Mouse (Mus musculus) neural tube, embryonic 11.5 days (tissue): ENCODE measurements around the gene Prr5l. TPM values are rescaled to one million over a fixed set of nuclear protein-coding genes. Genes with fewer than 3 reads are reported as not detected.

Experiments used
- ATAC-seq: fragments of 200-750 bp; cut with Nextera tagmentation; 2 replicates; pipeline ENCODE4 v1.8.0; 2017; ENCODE audit warnings: moderate number of reproducible peaks, mild to moderate bottlenecking, moderate TSS enrichment, moderate library complexity; ENCODE audit not compliant: insufficient read depth, low FRiP score, low TSS enrichment
- DNase-seq: peaks from one replicate; pipeline ENCODE4 v3.0.0-alpha.2; 2015; ENCODE audit warnings: low spot score
- H3K27ac ChIP-seq: fragments of 300-500 bp; sonication (generic); 2 replicates; pipeline ENCODE4 v1.5.1; 2014; ENCODE audit warnings: low read depth, mild to moderate bottlenecking, low read length
- H3K27me3 ChIP-seq: fragments of 300-500 bp; sonication (generic); 2 replicates; pipeline ENCODE4 v1.6.1; 2014; ENCODE audit warnings: mild to moderate bottlenecking, low read length, mixed read lengths; ENCODE audit not compliant: control insufficient read depth, insufficient read depth
- H3K36me3 ChIP-seq: fragments of 300-500 bp; sonication (generic); 2 replicates; pipeline ENCODE4 v1.6.1; 2014; ENCODE audit warnings: mild to moderate bottlenecking, low read length, moderate library complexity, mixed read lengths; ENCODE audit not compliant: control insufficient read depth, insufficient read depth
- H3K4me1 ChIP-seq: fragments of 300-500 bp; sonication (generic); 2 replicates; pipeline ENCODE4 v1.6.1; 2014; ENCODE audit warnings: low read length, mixed read lengths; ENCODE audit not compliant: control insufficient read depth, insufficient read depth
- H3K4me2 ChIP-seq: fragments of 300-500 bp; sonication (generic); 2 replicates; pipeline ENCODE4 v1.6.1; 2014; ENCODE audit warnings: low read depth, mild to moderate bottlenecking, moderate library complexity
- H3K4me3 ChIP-seq: fragments of 300-500 bp; sonication (generic); 2 replicates; pipeline ENCODE4 v1.5.1; 2014; ENCODE audit warnings: low read depth, low read length
- H3K9ac ChIP-seq: fragments of 300-500 bp; sonication (generic); 2 replicates; pipeline ENCODE4 v1.6.1; 2014; ENCODE audit warnings: mild to moderate bottlenecking, low read length
- H3K9me3 ChIP-seq: fragments of 300-500 bp; sonication (generic); 2 replicates; pipeline ENCODE4 v1.6.1; 2016; ENCODE audit warnings: low read length; ENCODE audit not compliant: control insufficient read depth
- WGBS: fragments of 180-500 bp; shearing (Covaris S2); extraction: QIAGEN DNeasy Blood & Tissue Kit; methylation state at CpG from one replicate; pipeline ENCODE4 v1.1.7; 2014; 5-methylcytosine and 5-hydroxymethylcytosine counted together
- polyA plus RNA-seq: library from polyadenylated mRNA; unstranded; fragments of >200 nt; fragmentation: Nextera tagmentation; extraction: Ambion mirVana; gene quantifications from 2 replicates; pipeline ENCODE4 v1.2.1, GENCODE M21; 2014

Gene Prr5l
- 11.5 and 11.7 TPM in 2 replicates for polyA plus RNA-seq

GRCm38 (mm10) chr2:101882998-101883397 is at the start of gene Prr5l:
TSS of gene Prr5l (minus strand) at chr2:101883027.
- whole genome bisulfite sequencing = 26% methylated on average over 3 of the region's 3 CpGs
- Histone ChIP-seq H3K27me3 (no peaks in the 10 kb centered on the region), H3K27ac (0 out of 2 replicates have a peak within 1 kb of the TSS, but pooled peaks have one; percentile 14), H3K4me3 (no peak within 1 kb of the TSS), H3K4me1 (peaks cover 3% of the 10 kb centered on the region), H3K36me3 (no peaks in the 10 kb centered on the region), H3K4me2 (no peak within 1 kb of the TSS), H3K9me3 (no peaks in the 10 kb centered on the region), H3K9ac (no peak within 1 kb of the TSS)
- ATAC-seq (no peak), DNase-seq (peak; percentile 30)

GRCm38 (mm10) chr2:101932169-101932936 is 49.5 kb upstream of the Prr5l start:
- Histone ChIP-seq H3K4me1 (no peaks in the 10 kb centered on the region), H3K36me3 (no peaks in the 10 kb centered on the region), H3K9ac (no peak overlapping the region), H3K4me3 (no peak overlapping the region), H3K27ac (no peak overlapping the region), H3K9me3 (no peaks in the 10 kb centered on the region), H3K4me2 (no peak overlapping the region), H3K27me3 (no peaks in the 10 kb centered on the region)
- WGBS = 84% methylated on average over 14 of the region's 14 CpGs
- no peak for ATAC-seq
- peak; percentile 18 for DNase-seq

GRCm38 (mm10) chr2:101925591-101926188 is 42.9 kb upstream of the Prr5l start:
- no peak overlapping the region for H3K4me3 ChIP-seq
- WGBS = 81% methylated on average over 12 of the region's 12 CpGs
- H3K36me3 ChIP-seq = no peaks in the 10 kb centered on the region
- DNase-seq = no peak
- H3K27me3 ChIP-seq = no peaks in the 10 kb centered on the region
- ATAC-seq = no peak
- H3K27ac ChIP-seq = no peak overlapping the region
- H3K9ac ChIP-seq = no peak overlapping the region
- no peaks in the 10 kb centered on the region for H3K9me3 ChIP-seq
- H3K4me2 ChIP-seq = no peak overlapping the region
- H3K4me1 ChIP-seq = no peaks in the 10 kb centered on the region

DNA sequence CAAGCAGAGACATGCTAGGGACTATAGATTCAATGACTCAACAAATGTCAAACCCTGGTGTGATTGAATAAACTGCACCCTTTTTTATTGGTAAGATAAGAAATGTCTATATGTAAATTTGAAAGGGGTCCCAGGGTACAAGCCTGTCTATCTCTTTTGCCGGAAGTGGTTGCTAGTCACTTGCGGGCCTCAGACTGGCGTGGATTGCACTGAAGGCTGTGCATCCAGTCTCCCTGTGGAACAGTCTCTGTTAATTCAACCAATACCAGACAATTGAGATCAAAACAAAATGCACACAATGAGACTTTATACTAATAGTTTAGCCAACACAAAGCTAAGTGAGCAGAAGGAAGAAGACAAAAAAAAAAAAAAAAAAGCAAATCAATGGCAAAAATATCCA is 42.4 kb upstream of the Prr5l start:
- WGBS = 92% methylated on average over 3 of the region's 3 CpGs
- no peaks in the 10 kb centered on the region for H3K36me3 ChIP-seq

DNA sequence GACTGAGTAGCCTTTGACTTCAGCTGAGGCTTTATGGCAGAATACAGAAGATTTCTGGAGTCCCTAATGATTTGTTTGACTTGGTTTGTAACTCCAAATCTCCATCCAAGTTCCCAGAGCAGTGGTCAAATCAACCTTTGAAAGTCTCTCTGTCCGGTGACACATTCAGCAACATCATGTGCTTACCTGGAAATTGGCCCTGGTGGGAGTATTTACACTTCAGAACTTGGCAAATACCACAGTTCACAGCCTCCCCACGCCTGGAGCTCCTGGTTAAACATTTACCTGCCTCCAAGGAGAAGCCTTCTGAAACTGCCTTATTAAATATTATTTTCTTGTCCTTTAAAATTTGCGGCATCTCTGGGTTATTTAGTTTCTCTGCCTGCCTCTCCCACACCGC is 40.4 kb upstream of the Prr5l start:
- Histone ChIP-seq H3K36me3 (no peaks in the 10 kb centered on the region), H3K27ac (no peak overlapping the region), H3K4me1 (peaks cover 5% of the 10 kb centered on the region; the same call in 1 of the 2 replicates), H3K4me2 (no peak overlapping the region), H3K9me3 (no peaks in the 10 kb centered on the region), H3K4me3 (no peak overlapping the region), H3K9ac (no peak overlapping the region), H3K27me3 (no peaks in the 10 kb centered on the region)
- WGBS = 80% methylated on average over 4 of the region's 4 CpGs
- ATAC-seq = no peak
- no peak for DNase-seq

More for the DNA sequence above, 42.4 kb upstream of the Prr5l start:
- Histone ChIP-seq H3K4me2 (no peak overlapping the region), H3K27me3 (no peaks in the 10 kb centered on the region), H3K4me3 (no peak overlapping the region), H3K9ac (no peak overlapping the region), H3K9me3 (no peaks in the 10 kb centered on the region), H3K27ac (no peak overlapping the region), H3K4me1 (no peaks in the 10 kb centered on the region)
- ATAC-seq (no peak), DNase-seq (no peak)

GRCm38 (mm10) chr2:101922302-101922701 is 39.5 kb upstream of the Prr5l start:
- H3K9me3 ChIP-seq = no peaks in the 10 kb centered on the region
- WGBS = 94% methylated on average over 4 of the region's 4 CpGs
- no peak overlapping the region for H3K4me3 ChIP-seq
- H3K9ac ChIP-seq = no peak overlapping the region
- no peaks in the 10 kb centered on the region for H3K36me3 ChIP-seq
- no peak for DNase-seq
- H3K27ac ChIP-seq = no peak overlapping the region
- peaks cover 5% of the 10 kb centered on the region; the same call in 1 of the 2 replicates for H3K4me1 ChIP-seq
- H3K27me3 ChIP-seq = no peaks in the 10 kb centered on the region
- H3K4me2 ChIP-seq = no peak overlapping the region
- ATAC-seq = no peak

- ATAC-seq (peak; percentile 74), DNase-seq (no peak)
- Histone ChIP-seq H3K4me3 (no peak overlapping the region), H3K9me3 (no peaks in the 10 kb centered on the region), H3K4me1 (peaks cover 5% of the 10 kb centered on the region; the same call in 1 of the 2 replicates), H3K36me3 (no peaks in the 10 kb centered on the region), H3K27ac (no peak overlapping the region), H3K27me3 (no peaks in the 10 kb centered on the region), H3K4me2 (no peak overlapping the region), H3K9ac (no peak overlapping the region)
- WGBS = 23% methylated on average over 2 of the region's 2 CpGs
Observed at GRCm38 (mm10) chr2:101920136-101920554, 37.3 kb upstream of the Prr5l start.

DNA sequence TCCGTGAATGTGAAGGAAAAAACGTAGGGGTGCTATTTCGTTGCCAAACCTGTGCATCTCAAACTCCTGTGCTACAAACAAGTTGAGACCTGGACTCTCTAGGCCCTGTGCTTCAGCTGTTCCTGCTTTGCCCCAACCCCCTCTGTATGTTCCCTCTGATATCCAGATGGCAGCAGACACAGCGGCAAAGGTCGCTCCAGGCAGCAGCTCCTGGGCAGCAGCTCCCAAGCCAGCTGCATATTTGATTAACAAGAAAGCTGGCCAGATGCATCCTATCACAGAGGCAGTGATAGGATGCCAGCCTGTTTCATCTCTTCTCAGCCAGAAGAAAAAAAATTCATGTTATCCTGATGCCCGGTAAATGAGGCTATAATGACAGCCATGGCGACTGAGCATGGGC is 35.7 kb upstream of the Prr5l start:
- Histone ChIP-seq H3K4me2 (no peak overlapping the region), H3K4me1 (peaks cover 5% of the 10 kb centered on the region; the same call in 1 of the 2 replicates), H3K9me3 (no peaks in the 10 kb centered on the region), H3K9ac (no peak overlapping the region), H3K27me3 (no peaks in the 10 kb centered on the region), H3K36me3 (no peaks in the 10 kb centered on the region), H3K4me3 (no peak overlapping the region), H3K27ac (no peak overlapping the region)
- WGBS = 81% methylated on average over 7 of the region's 7 CpGs
- no peak for ATAC-seq
- no peak for DNase-seq
